Mouse (Mus musculus): ENCODE measurements at regions not wholly inside any gene's neighbourhood (a gene's known extent, or its start where the extent isn't known, plus 50 kb on each side); places are given as distances from the start of the nearest gene placed in this dataset.
"Not testable (repeated sequence)": the region's sequence is repeated elsewhere in the genome, so short reads cannot be mapped to it uniquely, and the experiment has no call there.

GRCm38 (mm10) chr17:52351293-52351692 is 251.2 kb upstream of the Kcnh8 start:
- H3K27ac ChIP-seq = no peak overlapping the region
- H3K9ac ChIP-seq = no peak overlapping the region
- ATAC-seq (ENCODE audit: insufficient number of reproducible peaks, insufficient read depth, low FRiP score, low TSS enrichment, low read depth) = no peak
- no peaks in the 10 kb centered on the region for H3K9me3 ChIP-seq
- peaks cover 10% of the 10 kb centered on the region; the same call in 1 of the 2 replicates for H3K4me1 ChIP-seq
- no peaks in the 10 kb centered on the region for H3K27me3 ChIP-seq
- H3K4me3 ChIP-seq = no peak overlapping the region
- no peaks in the 10 kb centered on the region for H3K36me3 ChIP-seq
- WGBS = 73% methylated on average over 8 of the region's 8 CpGs
- H3K4me2 ChIP-seq = no peak overlapping the region

DNA sequence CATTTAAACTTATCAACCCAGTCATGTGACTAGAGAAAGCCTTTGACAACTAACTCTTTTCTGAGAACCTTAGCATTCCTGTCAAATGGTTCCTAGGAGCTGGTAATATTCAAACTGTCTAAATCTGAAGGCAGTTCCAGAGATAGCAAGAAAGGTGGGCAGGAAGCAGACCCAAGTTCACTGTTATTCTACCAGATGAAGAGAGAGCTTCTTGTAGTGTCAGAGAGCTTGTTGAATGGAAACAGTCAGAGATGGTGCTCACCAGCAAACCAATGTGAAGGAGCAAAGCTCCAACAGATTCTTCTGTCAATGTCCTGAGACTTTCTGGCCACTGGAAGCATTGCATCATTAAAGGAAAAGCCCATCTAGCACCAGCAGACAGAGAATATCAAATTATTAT is 251.8 kb upstream of the Kcnh8 start:
- H3K4me3 ChIP-seq = no peak overlapping the region
- no peaks in the 10 kb centered on the region for H3K36me3 ChIP-seq
- H3K4me2 ChIP-seq = no peak overlapping the region
- H3K27me3 ChIP-seq = no peaks in the 10 kb centered on the region
- no peak for ATAC-seq (ENCODE audit: insufficient number of reproducible peaks, insufficient read depth, low FRiP score, low TSS enrichment, low read depth)
- H3K9ac ChIP-seq = no peak overlapping the region
- peaks cover 10% of the 10 kb centered on the region; the same call in 1 of the 2 replicates for H3K4me1 ChIP-seq
- no peak overlapping the region for H3K27ac ChIP-seq
- no peaks in the 10 kb centered on the region for H3K9me3 ChIP-seq

DNA sequence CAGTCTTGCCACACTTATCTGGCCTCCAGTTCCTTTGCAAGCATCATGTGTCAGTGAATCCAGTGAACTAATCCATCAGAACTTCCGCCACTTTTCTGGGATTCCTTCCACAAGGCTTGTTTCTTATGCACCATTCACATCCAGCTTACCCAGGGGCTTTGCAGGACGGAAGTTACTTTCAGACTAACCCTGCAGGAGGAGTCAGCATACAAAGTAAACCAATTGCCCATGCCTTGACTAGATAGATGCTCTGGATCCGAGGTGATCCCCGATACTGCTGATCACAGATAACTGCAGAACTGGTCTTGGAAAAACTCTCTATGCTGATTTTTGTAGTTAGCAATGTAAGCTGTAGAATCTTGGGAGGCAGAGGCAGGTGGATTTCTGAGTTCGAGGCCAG is 252.6 kb upstream of the Kcnh8 start:
- Histone ChIP-seq H3K9ac (no peak overlapping the region), H3K4me3 (no peak overlapping the region), H3K4me2 (no peak overlapping the region), H3K27me3 (no peaks in the 10 kb centered on the region), H3K9me3 (no peaks in the 10 kb centered on the region), H3K36me3 (no peaks in the 10 kb centered on the region), H3K27ac (no peak overlapping the region), H3K4me1 (peaks cover 10% of the 10 kb centered on the region; the same call in 1 of the 2 replicates)
- 80% methylated on average over 5 of the region's 5 CpGs for WGBS
- no peak for ATAC-seq (ENCODE audit: insufficient number of reproducible peaks, insufficient read depth, low FRiP score, low TSS enrichment, low read depth)

DNA sequence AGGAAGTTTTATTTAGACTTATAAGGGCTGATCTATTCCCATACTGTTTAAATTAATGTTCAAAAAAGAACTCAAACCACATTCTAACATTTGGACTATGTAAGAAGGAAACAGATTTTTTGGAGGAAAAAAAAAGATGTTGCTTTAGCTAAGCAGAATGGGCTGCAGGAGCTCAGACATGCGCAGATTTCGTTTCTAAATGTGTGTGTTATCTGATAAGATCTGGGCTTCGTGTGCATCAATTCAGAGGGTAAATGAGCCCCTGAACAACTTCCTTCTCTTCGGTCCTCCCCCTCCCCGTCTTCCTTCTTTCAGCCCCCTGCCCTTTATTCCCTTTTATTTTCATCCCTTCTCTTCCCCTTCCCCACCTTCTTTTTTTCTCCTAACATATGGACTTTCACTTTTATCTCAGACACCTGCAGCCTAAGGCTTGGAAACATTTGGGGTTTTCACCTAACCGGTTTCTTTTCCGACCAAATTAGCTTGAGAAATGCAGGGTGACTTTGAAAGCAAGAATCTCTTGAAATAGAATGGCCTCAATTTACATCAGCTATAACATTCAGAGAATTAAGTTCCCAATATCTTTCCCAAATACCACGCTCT is 253.9 kb upstream of the Kcnh8 start:
- H3K27ac ChIP-seq = no peak overlapping the region
- no peak overlapping the region for H3K9ac ChIP-seq
- H3K4me1 ChIP-seq = peaks cover 10% of the 10 kb centered on the region; the same call in 1 of the 2 replicates
- H3K9me3 ChIP-seq = no peaks in the 10 kb centered on the region
- H3K27me3 ChIP-seq = no peaks in the 10 kb centered on the region
- 31% methylated on average over 8 of the region's 8 CpGs for WGBS
- H3K36me3 ChIP-seq = no peaks in the 10 kb centered on the region
- H3K4me2 ChIP-seq = peak overlapping the region; percentile 40
- H3K4me3 ChIP-seq = no peak overlapping the region
- no peak for ATAC-seq (ENCODE audit: insufficient number of reproducible peaks, insufficient read depth, low FRiP score, low TSS enrichment, low read depth)

DNA sequence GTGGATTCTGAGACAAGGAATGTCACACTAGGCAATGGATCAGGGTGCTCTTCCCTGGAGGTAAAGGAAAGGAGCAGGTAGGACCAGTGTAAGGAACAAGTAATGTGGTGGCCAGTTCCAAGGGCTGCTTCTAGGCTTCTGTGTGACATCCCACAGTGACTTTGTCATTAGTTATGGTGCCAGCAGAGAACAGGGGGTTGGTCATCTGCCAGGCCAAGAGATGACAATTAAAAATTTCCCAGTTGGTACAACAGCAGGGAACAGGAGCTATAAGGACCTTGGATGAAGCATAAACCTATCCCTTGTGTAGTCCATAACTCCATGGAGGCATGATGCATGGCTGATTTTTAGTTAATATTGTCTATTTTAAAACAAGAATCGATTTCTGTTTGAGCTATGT is 281.9 kb upstream of the Kcnh8 start:
- no peaks in the 10 kb centered on the region for H3K9me3 ChIP-seq
- no peaks in the 10 kb centered on the region for H3K27me3 ChIP-seq
- H3K4me2 ChIP-seq = no peak overlapping the region
- WGBS = 78% methylated on average over 1 of the region's 1 CpGs
- H3K4me3 ChIP-seq = no peak overlapping the region
- no peaks in the 10 kb centered on the region for H3K4me1 ChIP-seq
- no peak for ATAC-seq (ENCODE audit: insufficient number of reproducible peaks, insufficient read depth, low FRiP score, low TSS enrichment, low read depth)
- H3K9ac ChIP-seq = no peak overlapping the region
- no peaks in the 10 kb centered on the region for H3K36me3 ChIP-seq
- H3K27ac ChIP-seq = no peak overlapping the region

DNA sequence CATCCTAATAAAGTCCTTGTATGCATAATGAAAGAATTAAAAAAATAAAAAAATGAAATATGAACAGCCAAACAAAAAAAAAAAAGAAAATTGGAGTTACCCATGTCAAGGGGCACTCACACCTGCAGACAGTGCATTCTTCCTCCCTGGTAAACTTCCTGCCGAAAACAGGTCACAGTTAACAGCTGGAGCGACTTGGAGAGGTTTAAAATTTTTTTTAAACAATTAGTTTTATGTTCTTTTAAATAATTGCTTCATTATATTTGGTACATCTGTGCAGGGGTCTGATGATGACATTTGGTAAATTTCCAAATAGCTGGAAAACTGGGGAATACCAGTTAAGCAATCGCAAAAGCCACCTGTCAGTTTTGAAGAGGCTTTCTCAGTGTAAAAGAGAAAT is 285.5 kb upstream of the Kcnh8 start:
- Histone ChIP-seq H3K4me2 (no peak overlapping the region), H3K4me3 (no peak overlapping the region), H3K36me3 (no peaks in the 10 kb centered on the region), H3K9ac (no peak overlapping the region), H3K9me3 (no peaks in the 10 kb centered on the region), H3K27ac (no peak overlapping the region), H3K4me1 (no peaks in the 10 kb centered on the region), H3K27me3 (no peaks in the 10 kb centered on the region)
- WGBS = 79% methylated on average over 3 of the region's 3 CpGs
- no peak for ATAC-seq (ENCODE audit: insufficient number of reproducible peaks, insufficient read depth, low FRiP score, low TSS enrichment, low read depth)

DNA sequence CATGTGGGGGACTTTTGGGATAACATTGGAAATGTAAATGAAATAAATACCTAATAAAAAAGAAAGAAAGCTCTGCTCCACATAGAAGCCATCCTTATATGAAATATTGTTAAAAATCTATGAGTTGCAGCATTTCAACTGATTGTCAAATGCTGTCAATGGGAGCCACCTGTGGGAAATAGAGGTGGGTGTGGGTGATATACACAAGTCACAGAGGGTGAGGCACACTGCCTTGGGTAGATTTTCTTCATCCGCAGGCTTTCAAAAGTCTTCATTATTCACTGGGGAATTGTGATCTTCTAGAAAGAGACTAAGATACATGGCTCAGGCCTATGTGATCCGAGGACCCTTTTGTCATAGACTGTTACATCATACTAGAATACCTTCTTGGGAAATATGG is 286.6 kb upstream of the Kcnh8 start:
- no peak overlapping the region for H3K9ac ChIP-seq
- no peaks in the 10 kb centered on the region for H3K27me3 ChIP-seq
- no peak for ATAC-seq (ENCODE audit: insufficient number of reproducible peaks, insufficient read depth, low FRiP score, low TSS enrichment, low read depth)
- H3K9me3 ChIP-seq = no peaks in the 10 kb centered on the region
- H3K4me2 ChIP-seq = no peak overlapping the region
- H3K36me3 ChIP-seq = no peaks in the 10 kb centered on the region
- H3K27ac ChIP-seq = no peak overlapping the region
- WGBS = 88% methylated on average over 2 of the region's 2 CpGs
- no peaks in the 10 kb centered on the region for H3K4me1 ChIP-seq
- H3K4me3 ChIP-seq = no peak overlapping the region

GRCm38 (mm10) chr17:52315456-52315855 is 287.1 kb upstream of the Kcnh8 start:
- not testable (repeated sequence) for ATAC-seq (ENCODE audit: insufficient number of reproducible peaks, insufficient read depth, low FRiP score, low TSS enrichment, low read depth); H3K4me3 ChIP-seq; H3K9ac ChIP-seq; H3K27me3 ChIP-seq; H3K27ac ChIP-seq; H3K4me1 ChIP-seq; H3K4me2 ChIP-seq; H3K9me3 ChIP-seq; H3K36me3 ChIP-seq
- WGBS = 59% methylated on average over 2 of the region's 2 CpGs

GRCm38 (mm10) chr17:52312043-52312442 is 290.5 kb upstream of the Kcnh8 start:
- H3K9me3 ChIP-seq = no peaks in the 10 kb centered on the region
- ATAC-seq (ENCODE audit: insufficient number of reproducible peaks, insufficient read depth, low FRiP score, low TSS enrichment, low read depth) = no peak
- 84% methylated on average over 1 of the region's 1 CpGs for WGBS

DNA sequence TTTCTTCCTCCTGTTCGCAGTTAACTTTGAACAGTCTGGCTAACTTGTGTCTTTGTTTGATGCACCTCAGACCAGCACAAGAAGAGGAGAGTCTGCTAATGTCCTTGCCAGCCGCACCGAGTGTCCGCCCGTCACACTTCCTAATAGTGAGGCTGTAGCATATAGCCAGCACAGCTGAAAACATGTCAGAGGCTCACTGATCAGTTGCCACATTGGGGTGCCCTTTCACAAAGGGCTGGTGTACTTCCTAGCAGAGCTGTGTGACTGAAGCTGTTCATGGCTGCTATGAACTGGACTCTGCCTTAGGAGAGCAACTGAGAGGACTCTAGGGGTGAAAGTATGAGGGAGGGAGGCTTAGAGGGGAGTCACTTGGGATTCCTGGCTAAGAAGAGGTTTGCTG is 293.7 kb upstream of the Kcnh8 start:
- H3K36me3 ChIP-seq = no peaks in the 10 kb centered on the region
- WGBS = 83% methylated on average over 5 of the region's 5 CpGs
- H3K4me3 ChIP-seq = no peak overlapping the region
- no peaks in the 10 kb centered on the region for H3K9me3 ChIP-seq
- H3K27ac ChIP-seq = no peak overlapping the region
- H3K4me1 ChIP-seq = no peaks in the 10 kb centered on the region
- no peak for ATAC-seq (ENCODE audit: insufficient number of reproducible peaks, insufficient read depth, low FRiP score, low TSS enrichment, low read depth)
- H3K27me3 ChIP-seq = no peaks in the 10 kb centered on the region
- H3K9ac ChIP-seq = no peak overlapping the region
- no peak overlapping the region for H3K4me2 ChIP-seq

More at GRCm38 (mm10) chr17:52312043-52312442, 290.5 kb upstream of the Kcnh8 start:
- no peak overlapping the region for H3K4me3 ChIP-seq
- H3K27me3 ChIP-seq = no peaks in the 10 kb centered on the region
- no peak overlapping the region for H3K9ac ChIP-seq
- H3K27ac ChIP-seq = no peak overlapping the region
- no peaks in the 10 kb centered on the region for H3K36me3 ChIP-seq
- H3K4me1 ChIP-seq = no peaks in the 10 kb centered on the region
- no peak overlapping the region for H3K4me2 ChIP-seq

DNA sequence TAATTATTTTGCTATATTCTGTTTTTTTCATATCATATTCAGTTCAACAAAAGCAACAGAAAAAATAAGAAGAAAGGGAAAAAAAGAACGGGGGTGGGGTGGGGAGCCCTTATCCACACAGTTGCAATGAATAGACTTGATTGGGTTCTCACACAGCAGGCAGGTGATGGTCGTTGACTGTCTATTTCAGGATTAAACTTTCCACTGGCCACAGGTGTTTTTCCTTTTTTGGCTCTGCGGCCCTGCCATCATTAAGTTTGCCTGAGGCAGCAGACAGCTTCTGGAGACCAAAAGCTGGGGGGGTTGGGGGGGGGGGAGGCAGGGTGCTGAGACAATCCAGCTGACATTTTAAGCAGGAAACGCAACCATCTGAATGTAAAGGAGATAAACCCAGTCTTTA is 298.4 kb upstream of the Kcnh8 start:
- no peak for ATAC-seq (ENCODE audit: insufficient number of reproducible peaks, insufficient read depth, low FRiP score, low TSS enrichment, low read depth)
- Histone ChIP-seq H3K4me2 (no peak overlapping the region), H3K9me3 (no peaks in the 10 kb centered on the region), H3K4me1 (no peaks in the 10 kb centered on the region), H3K9ac (no peak overlapping the region), H3K4me3 (no peak overlapping the region), H3K36me3 (no peaks in the 10 kb centered on the region), H3K27ac (no peak overlapping the region), H3K27me3 (no peaks in the 10 kb centered on the region)
- 49% methylated on average over 4 of the region's 4 CpGs for WGBS

DNA sequence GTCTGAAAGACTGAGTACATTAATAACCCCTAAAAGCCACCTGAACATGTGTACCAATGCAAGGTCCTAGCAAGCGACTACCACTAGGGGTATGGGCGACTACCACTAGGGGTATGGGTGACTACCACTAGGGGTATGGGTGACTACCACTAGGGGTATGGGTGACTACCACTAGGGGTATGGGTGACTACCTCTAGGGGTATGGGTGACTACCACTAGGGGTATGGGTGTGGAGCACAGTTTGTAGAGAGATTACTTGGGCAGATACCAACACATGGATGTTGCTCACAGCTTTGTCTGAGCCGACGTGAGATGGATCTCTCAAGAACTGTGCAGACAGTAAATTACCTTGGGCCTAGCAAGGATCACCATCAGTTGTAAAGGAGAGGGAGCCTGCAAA is 299.2 kb upstream of the Kcnh8 start:
- 92% methylated on average over 4 of the region's 4 CpGs for WGBS
- ATAC-seq (ENCODE audit: insufficient number of reproducible peaks, insufficient read depth, low FRiP score, low TSS enrichment, low read depth) = no peak

GRCm38 (mm10) chr17:52299769-52300168 is 302.7 kb upstream of the Kcnh8 start:
- Histone ChIP-seq H3K4me2 (no peak overlapping the region), H3K9ac (no peak overlapping the region), H3K27me3 (no peaks in the 10 kb centered on the region), H3K27ac (no peak overlapping the region), H3K9me3 (no peaks in the 10 kb centered on the region), H3K4me1 (no peaks in the 10 kb centered on the region), H3K36me3 (no peaks in the 10 kb centered on the region), H3K4me3 (no peak overlapping the region)
- WGBS = 90% methylated on average over 4 of the region's 4 CpGs
- ATAC-seq (ENCODE audit: insufficient number of reproducible peaks, insufficient read depth, low FRiP score, low TSS enrichment, low read depth) = no peak

More for the DNA sequence above, 299.2 kb upstream of the Kcnh8 start:
- Histone ChIP-seq H3K27me3 (no peaks in the 10 kb centered on the region), H3K4me1 (no peaks in the 10 kb centered on the region), H3K9ac (no peak overlapping the region), H3K4me2 (no peak overlapping the region), H3K4me3 (no peak overlapping the region), H3K27ac (no peak overlapping the region), H3K36me3 (no peaks in the 10 kb centered on the region), H3K9me3 (no peaks in the 10 kb centered on the region)
